Mouse (Mus musculus): Measurements from ENCODE around the gene Mto1. TPM values are rescaled to one million over a fixed set of nuclear protein-coding genes. Genes with fewer than 3 reads are reported as not detected.
A peak's percentile ranks its signal among the peaks of the same experiment; 100 is the strongest.

The Mto1 gene
- polyA plus RNA-seq, 2 experiments: 14.0 to 17.7 TPM

DNA sequence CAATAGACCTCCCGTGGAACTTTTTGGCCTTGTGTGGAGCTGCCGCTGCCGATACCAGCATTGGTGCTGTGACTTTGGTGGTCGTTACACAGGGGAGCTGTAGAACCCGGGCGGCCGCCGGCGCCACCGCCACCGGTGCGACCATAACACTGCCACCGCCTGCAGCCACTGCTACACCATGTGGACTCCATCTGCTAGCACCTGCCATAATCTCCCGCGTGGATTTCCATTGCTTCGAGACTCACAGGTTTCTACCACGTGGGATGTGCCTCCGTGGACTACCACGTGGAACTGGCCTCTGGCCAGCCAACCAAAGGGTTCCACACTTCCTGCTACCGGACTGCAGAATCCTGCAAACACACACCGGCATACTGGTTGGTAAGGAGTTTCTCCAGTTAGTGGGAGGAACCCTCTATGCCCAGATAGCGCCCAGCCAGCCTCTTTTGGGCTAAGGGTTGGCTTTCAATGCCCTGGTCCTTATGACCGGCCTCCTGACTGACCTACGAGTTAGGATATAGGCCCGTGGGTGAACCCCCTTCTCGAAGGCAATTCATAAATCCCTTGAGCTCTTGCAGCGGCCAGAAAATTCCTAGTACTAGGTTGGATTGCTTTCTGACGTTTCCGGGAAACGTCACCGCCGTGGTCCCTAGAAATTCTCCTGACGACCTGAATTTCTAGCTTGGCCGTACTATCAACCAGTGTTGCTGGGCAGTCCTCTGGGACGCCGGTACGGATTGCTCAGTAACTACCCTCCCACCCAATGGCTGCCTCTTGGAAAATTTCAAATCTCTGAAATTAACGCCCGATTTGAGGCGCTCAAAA is 73.0 kb downstream of the Mto1 start:
- peak overlapping the region; percentile 43 to 65 for H3K4me3 ChIP-seq (ENCODE audit: insufficient read depth in 1 of 2, low read depth in 2 of 2, low read length in 2 of 2)
- peak overlapping the region; percentile 51 for H3K9ac ChIP-seq (replicated peaks)
- DNase-seq (ENCODE audit: low read depth in 3 of 3, low spot score in 3 of 3): no peak
- H3K36me3 ChIP-seq (replicated peaks; ENCODE audit: control insufficient read depth, insufficient read depth, low read depth): no peaks in the 10 kb centered on the region
- TF ChIP-seq EP300 (IDR thresholded peaks at IDR 0.05; ENCODE audit: low read depth) (no peak), CTCF (IDR thresholded peaks at IDR 0.05; ENCODE audit: low read depth) (no peak)
- peaks cover 13 to 25% of the 10 kb centered on the region in 2 experiments for H3K4me1 ChIP-seq (replicated peaks; ENCODE audit: control insufficient read depth in 2 of 2, insufficient read depth in 2 of 2, low read length in 1 of 2)
- peak; percentile 27; the same call in 1 of the 2 replicates for ATAC-seq (ENCODE audit: insufficient read depth)
- H3K27me3 ChIP-seq (ENCODE audit: control insufficient read depth, insufficient read depth, low read length): no peaks in the 10 kb centered on the region
- 3% methylated on average over 40 of the region's 40 CpGs for WGBS (ENCODE audit: insufficient replicate concordance)
- peak overlapping the region; percentile 67 for H3K4me2 ChIP-seq (ENCODE audit: low read depth)
- H3K27ac ChIP-seq: no peak overlapping the region
- no peaks in the 10 kb centered on the region for H3K9me3 ChIP-seq (ENCODE audit: control insufficient read depth, low read length)

DNA sequence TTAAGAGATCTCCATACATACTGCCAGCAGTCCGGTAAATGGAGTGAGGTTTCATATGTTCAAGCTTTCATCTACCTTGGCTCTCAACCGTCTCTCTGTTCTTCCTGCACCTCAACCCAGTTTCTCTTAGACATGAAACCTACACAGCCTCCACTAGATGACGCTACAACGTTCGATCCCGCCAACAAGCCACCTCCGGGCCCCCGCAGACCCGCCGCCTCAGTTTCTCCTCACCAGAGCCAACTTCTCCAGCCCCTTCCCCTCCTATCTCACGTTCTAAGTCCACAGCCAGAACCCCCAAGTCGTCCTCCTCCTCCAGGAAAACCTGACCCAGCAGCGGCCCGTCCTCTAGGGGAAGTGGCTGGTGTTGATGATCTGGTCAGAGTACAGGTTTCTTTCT is 73.7 kb downstream of the Mto1 start:
- no peak for DNase-seq (ENCODE audit: low read depth in 3 of 3, low spot score in 3 of 3)
- 17% methylated on average over 14 of the region's 14 CpGs for WGBS (ENCODE audit: insufficient replicate concordance)
- no peaks in the 10 kb centered on the region for H3K27me3 ChIP-seq (ENCODE audit: control insufficient read depth, insufficient read depth, low read length)
- H3K4me3 ChIP-seq (ENCODE audit: insufficient read depth in 1 of 2, low read depth in 2 of 2, low read length in 2 of 2): peak overlapping the region; percentile 43 to 65
- H3K4me1 ChIP-seq (replicated peaks; ENCODE audit: control insufficient read depth in 2 of 2, insufficient read depth in 2 of 2, low read length in 1 of 2): peaks cover 8 to 21% of the 10 kb centered on the region in 2 experiments
- TF ChIP-seq EP300 (IDR thresholded peaks at IDR 0.05; ENCODE audit: low read depth) (no peak), CTCF (IDR thresholded peaks at IDR 0.05; ENCODE audit: low read depth) (peak; percentile 63)
- ATAC-seq (ENCODE audit: insufficient read depth): no peak
- no peaks in the 10 kb centered on the region for H3K36me3 ChIP-seq (replicated peaks; ENCODE audit: control insufficient read depth, insufficient read depth, low read depth)
- H3K27ac ChIP-seq: no peak overlapping the region
- peak overlapping the region; percentile 67 for H3K4me2 ChIP-seq (ENCODE audit: low read depth)
- H3K9me3 ChIP-seq (ENCODE audit: control insufficient read depth, low read length): no peaks in the 10 kb centered on the region
- 0 out of 2 replicates have a peak overlapping the region, but pooled peaks have one; percentile 18 for H3K9ac ChIP-seq (replicated peaks)

Small RNAs within 50 kb of the gene (microRNA-seq; reads per million reads assigned to microRNA genes)
- gene Gm26377: not detected

Other genes with a start within 250 kb of the Mto1 start
- 0.06 TPM in 1 of 2 replicates, not detected in the other for gene Gsta1, start 217.6 kb upstream of the Mto1 start, polyA plus RNA-seq (2012; rRNA removed)
- 0.24 TPM in 1 of 2 replicates, not detected in the other for gene Gsta1, start 217.6 kb upstream of the Mto1 start, polyA plus RNA-seq (2014; fragmentation: Nextera tagmentation; extraction: Ambion mirVana)
- not detected in 2 replicates for gene Gm3776, start 191.1 kb upstream of the Mto1 start, polyA plus RNA-seq (2012; rRNA removed)
- not detected in 2 replicates for gene Gm3776, start 191.1 kb upstream of the Mto1 start, polyA plus RNA-seq (2014; fragmentation: Nextera tagmentation; extraction: Ambion mirVana)
- gene Gm10639, start 158.3 kb upstream of the Mto1 start, polyA plus RNA-seq (2012; rRNA removed): not detected in 2 replicates
- not detected in 2 replicates for gene Gm10639, start 158.3 kb upstream of the Mto1 start, polyA plus RNA-seq (2014; fragmentation: Nextera tagmentation; extraction: Ambion mirVana)
- gene Omt2a, start 133.4 kb upstream of the Mto1 start, polyA plus RNA-seq (2012; rRNA removed): not detected in 2 replicates
- gene Omt2a, start 133.4 kb upstream of the Mto1 start, polyA plus RNA-seq (2014; fragmentation: Nextera tagmentation; extraction: Ambion mirVana): not detected in 2 replicates
- gene Omt2b, start 120.6 kb upstream of the Mto1 start, polyA plus RNA-seq (2012; rRNA removed): not detected in 2 replicates
- not detected in 2 replicates for gene Omt2b, start 120.6 kb upstream of the Mto1 start, polyA plus RNA-seq (2014; fragmentation: Nextera tagmentation; extraction: Ambion mirVana)
- gene Gsta2, start 92.4 kb upstream of the Mto1 start, polyA plus RNA-seq (2012; rRNA removed): 0.05 and 0.07 TPM in 2 replicates
- 0.29 and 0.43 TPM in 2 replicates for gene Gsta2, start 92.4 kb upstream of the Mto1 start, polyA plus RNA-seq (2014; fragmentation: Nextera tagmentation; extraction: Ambion mirVana)
- not detected in 2 replicates for gene Dppa5a, start 80.0 kb upstream of the Mto1 start, polyA plus RNA-seq (2012; rRNA removed)
- not detected in 2 replicates for gene Dppa5a, start 80.0 kb upstream of the Mto1 start, polyA plus RNA-seq (2014; fragmentation: Nextera tagmentation; extraction: Ambion mirVana)
- 0.02 TPM in 1 of 2 replicates, not detected in the other for gene Ooep, start 69.5 kb upstream of the Mto1 start, polyA plus RNA-seq (2012; rRNA removed)
- gene Ooep, start 69.5 kb upstream of the Mto1 start, polyA plus RNA-seq (2014; fragmentation: Nextera tagmentation; extraction: Ambion mirVana): 0.09 TPM in 1 of 2 replicates, not detected in the other
- 0.02 TPM in 1 of 2 replicates, not detected in the other for gene Ddx43, start 52.4 kb upstream of the Mto1 start, polyA plus RNA-seq (2012; rRNA removed)
- gene Ddx43, start 52.4 kb upstream of the Mto1 start, polyA plus RNA-seq (2014; fragmentation: Nextera tagmentation; extraction: Ambion mirVana): not detected in 2 replicates
- gene Cgas, start 5.0 kb upstream of the Mto1 start, polyA plus RNA-seq (2012; rRNA removed): 0.66 and 1.0 TPM in 2 replicates
- 0.62 and 0.66 TPM in 2 replicates for gene Cgas, start 5.0 kb upstream of the Mto1 start, polyA plus RNA-seq (2014; fragmentation: Nextera tagmentation; extraction: Ambion mirVana)
- gene Gm17324, start 578 bp downstream of the Mto1 start, polyA plus RNA-seq (2012; rRNA removed): 0.15 TPM in 2 replicates
- 0.55 and 0.63 TPM in 2 replicates for gene Gm17324, start 578 bp downstream of the Mto1 start, polyA plus RNA-seq (2014; fragmentation: Nextera tagmentation; extraction: Ambion mirVana)
- 2,579 and 4,315 TPM in 2 replicates for gene Eef1a1, start 40.9 kb downstream of the Mto1 start, polyA plus RNA-seq (2012; rRNA removed)
- gene Eef1a1, start 40.9 kb downstream of the Mto1 start, polyA plus RNA-seq (2014; fragmentation: Nextera tagmentation; extraction: Ambion mirVana): 2,316 and 2,621 TPM in 2 replicates
- 1.7 and 2.4 TPM in 2 replicates for gene Slc17a5, start 139.8 kb downstream of the Mto1 start, polyA plus RNA-seq (2012; rRNA removed)
- 3.2 and 3.8 TPM in 2 replicates for gene Slc17a5, start 139.8 kb downstream of the Mto1 start, polyA plus RNA-seq (2014; fragmentation: Nextera tagmentation; extraction: Ambion mirVana)
- gene Cd109, start 167.3 kb downstream of the Mto1 start, polyA plus RNA-seq (2012; rRNA removed): 0.05 and 0.07 TPM in 2 replicates
- 0.03 and 0.06 TPM in 2 replicates for gene Cd109, start 167.3 kb downstream of the Mto1 start, polyA plus RNA-seq (2014; fragmentation: Nextera tagmentation; extraction: Ambion mirVana)